Mouse (Mus musculus) adrenal gland, postnatal 25 days (tissue): Measurements from ENCODE around the gene Mfsd6l. TPM values are rescaled to one million over a fixed set of nuclear protein-coding genes. Genes with fewer than 3 reads are reported as not detected.

Experiments used
- DNase-seq: peaks from one replicate; pipeline ENCODE4 v3.0.0; 2021; ENCODE audit warnings: mixed read lengths
- total RNA-seq: library from RNA; stranded (reverse); gene quantifications from 2 replicates; pipeline ENCODE4 v1.2.3, GENCODE M21; 2021

Mfsd6l gene
- total RNA-seq, 1 experiment from 2014 or later = 0.15 TPM

DNA sequence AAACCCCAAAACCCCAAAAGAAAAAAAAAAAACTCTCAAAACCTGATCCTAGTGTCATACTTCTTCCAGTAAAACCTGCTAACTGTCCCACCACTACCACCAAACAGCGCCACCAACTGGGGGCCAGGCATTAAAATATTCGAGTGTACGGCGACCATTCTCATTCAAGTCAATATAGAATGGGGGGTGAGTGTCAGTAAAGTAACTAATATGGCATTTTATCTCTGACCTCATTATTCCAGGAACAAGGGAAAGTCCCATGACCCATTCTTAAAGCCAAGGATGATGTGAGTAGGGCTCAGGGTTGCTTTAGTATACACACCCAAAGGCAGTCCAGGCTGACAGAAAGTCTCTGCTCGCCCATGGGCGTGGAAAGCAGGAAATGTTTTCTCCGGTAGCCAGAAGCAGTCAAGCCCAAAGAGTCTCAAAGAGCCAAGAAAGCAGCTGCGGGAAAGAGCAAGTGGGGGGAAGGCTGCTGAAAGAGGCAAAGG is 2.0 kb upstream of the Mfsd6l start:
- peak; percentile 55 for DNase-seq

DNA sequence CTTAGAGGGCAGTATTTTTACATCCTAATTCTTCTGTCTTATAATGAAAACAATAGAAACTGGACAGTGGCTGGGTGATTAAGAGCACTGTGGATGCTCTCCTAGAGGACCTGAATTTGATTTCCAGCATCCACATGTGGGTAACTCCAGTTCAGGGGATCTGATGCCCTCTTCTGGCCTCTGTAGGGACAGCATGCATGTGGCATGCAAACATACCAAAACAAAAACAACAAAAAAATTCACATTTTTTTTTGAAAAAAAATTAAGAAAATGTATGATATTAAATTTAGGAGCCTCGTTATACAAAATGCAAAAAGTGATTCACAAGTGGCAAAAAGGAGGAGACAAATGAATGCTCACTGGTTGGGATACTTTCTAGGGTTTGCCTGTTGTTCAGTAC is 3.6 kb downstream of the Mfsd6l start:
- no peak for DNase-seq

- DNase-seq = no peak
These were observed 6.3 kb downstream of the Mfsd6l start for GRCm38 (mm10) chr11:68561957-68562950.

DNA sequence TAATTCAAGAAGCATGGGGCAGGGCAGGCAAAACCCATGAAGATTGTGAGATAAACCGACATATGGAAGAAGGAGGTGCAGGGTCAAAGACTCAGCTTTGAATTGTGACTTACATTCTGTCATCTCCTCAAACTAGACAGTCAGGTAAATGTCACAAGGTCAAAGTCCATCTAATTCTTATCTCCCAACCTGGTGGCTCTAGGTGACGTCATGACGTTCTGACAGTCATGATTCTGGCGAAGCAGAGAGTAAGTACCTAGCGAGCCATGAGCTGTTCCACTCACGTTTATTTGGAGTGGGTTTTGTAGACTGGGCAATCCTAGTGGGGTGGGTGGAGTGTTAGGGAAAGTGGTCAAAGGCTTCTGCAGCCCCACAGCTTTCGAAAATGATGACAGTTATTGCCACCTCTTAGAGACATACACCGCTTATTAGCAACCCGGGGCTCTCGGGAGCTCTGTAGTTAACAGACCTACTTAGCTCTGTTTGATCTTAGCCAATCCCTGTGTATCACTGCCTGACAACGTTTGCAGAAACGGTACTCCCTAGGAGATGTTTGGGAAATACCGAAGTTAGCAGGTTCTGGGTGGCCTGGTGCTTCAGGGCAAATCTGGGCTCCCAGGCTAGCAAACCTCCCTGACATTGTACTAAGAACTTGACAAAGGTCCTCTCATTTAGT is 8.5 kb downstream of the Mfsd6l start:
- no peak for DNase-seq

- no peak for DNase-seq
These were observed 9.0 kb downstream of the Mfsd6l start for GRCm38 (mm10) chr11:68565032-68565429.

GRCm38 (mm10) chr11:68566447-68567059 is 10.6 kb downstream of the Mfsd6l start:
- peak; percentile 69 for DNase-seq

- no peak for DNase-seq
These were observed 14.9 kb downstream of the Mfsd6l start for GRCm38 (mm10) chr11:68570861-68571260.

DNA sequence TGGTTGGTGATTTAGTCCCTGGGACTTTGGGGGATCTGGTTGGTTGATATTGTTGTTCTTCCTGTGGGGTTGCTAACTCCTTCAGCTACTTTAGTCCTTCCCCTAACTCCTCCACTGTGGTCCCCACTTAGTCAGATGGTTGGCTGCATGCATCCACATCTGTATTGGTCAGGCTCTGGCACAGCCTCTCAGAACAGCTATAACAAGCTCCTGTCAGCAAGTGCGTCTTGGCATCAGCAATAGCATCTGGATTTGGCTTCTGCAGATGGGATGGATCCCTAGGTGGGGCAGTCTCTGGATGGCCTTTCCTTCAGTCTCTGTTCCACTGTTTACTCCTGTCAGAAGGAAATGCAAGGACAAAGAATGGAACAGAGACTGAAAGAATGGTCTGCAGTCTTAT is 21.1 kb downstream of the Mfsd6l start:
- DNase-seq = no peak

DNA sequence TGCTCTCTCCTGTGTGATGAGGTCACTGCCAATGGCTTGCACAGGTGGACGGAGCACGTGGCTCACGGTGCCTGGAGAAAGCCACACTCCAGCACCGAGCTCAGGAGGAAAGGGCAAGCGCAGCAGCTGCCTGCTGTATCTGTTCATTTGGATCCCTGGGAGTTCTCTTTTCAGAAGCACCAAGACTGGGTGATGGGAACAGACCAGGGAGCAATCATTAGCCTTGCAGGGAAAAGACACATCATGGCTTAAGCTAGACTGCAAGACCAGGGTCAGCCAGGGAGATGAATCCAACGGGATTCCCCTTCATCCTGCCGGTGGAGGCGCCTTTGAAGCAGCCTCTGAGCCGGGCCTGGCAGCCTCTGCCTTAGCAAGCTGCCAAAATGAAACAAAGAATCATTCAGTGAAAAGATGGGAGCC is 23.5 kb downstream of the Mfsd6l start:
- no peak for DNase-seq

GRCm38 (mm10) chr11:68580566-68580965 is 24.6 kb downstream of the Mfsd6l start:
- no peak for DNase-seq

DNA sequence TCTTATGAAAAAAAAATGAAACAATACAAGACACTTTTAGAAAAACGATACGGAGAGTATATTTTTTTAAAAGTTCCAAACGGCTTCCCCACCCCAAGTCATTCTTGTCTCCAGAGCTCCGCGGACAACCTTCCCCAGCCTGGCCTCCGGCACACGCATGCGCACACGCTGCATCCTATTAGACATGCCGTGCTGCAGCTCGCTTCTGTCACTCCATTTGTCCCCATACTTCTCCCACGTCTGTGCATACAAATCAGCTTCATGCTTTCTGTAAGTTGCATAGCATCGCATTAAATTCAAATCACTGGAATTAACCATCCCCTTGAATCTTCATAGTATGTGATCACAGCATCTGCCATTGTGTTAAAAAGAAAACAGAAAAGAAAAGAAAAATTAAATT is 27.2 kb downstream of the Mfsd6l start:
- no peak for DNase-seq

DNA sequence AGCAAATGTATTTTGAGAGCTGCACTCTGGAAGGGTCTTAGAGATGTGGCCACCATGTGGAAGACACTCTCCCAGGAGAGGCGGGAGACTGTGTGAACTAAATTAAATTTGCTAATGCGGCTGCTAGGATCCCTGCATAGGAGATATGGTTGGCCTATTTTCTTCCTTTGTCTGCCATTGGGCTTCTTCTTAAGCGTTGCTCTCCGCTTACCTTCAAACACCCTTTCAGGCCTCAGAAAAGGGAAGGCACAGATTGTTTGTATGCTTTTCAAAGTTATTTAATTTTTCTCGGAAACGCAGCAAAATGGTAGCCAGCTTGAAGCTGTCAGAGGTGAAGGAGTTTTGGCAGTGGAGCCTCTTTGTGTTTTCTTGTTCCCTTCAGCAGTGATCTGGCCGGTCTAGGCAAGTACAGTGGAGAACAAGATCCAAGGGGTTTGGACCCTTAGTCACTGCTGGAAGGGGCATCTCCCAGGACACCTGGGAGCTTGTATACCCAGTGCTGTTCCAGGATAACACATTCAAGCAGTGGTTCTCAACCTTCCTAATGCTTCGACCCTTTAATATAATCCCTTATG is 28.0 kb downstream of the Mfsd6l start:
- no peak for DNase-seq

- DNase-seq = no peak
These were observed 29.9 kb downstream of the Mfsd6l start for GRCm38 (mm10) chr11:68585890-68586289.

GRCm38 (mm10) chr11:68586721-68587120 is 30.7 kb downstream of the Mfsd6l start, which contains the start of gene Ccdc42:
TSS of gene Ccdc42 (plus strand) at chr11:68587021.
- no peak for DNase-seq

- DNase-seq = peak; percentile 80
These were observed 33.2 kb downstream of the Mfsd6l start for GRCm38 (mm10) chr11:68589055-68589809.

DNA sequence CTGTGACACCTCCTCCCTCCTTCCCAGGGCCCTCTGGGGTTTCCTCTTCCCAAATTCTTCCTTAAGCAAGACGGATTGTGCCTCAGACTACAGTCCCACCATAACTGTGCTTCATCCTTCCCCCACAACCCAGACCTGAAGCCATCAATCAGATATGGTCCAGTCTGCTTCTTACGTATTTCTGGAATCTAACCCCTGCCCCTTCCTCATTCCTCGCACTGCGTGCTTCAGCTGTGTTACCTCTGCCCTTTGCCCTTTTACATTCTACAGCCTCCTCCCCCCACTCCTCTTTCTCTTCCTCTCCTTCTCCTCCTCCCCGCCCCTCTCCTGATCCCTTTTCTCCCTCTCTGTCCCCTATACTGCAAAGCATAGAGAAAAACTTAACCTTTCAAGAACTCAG is 35.7 kb downstream of the Mfsd6l start:
- no peak for DNase-seq

GRCm38 (mm10) chr11:68593247-68593646 is 37.3 kb downstream of the Mfsd6l start:
- DNase-seq = no peak

DNA sequence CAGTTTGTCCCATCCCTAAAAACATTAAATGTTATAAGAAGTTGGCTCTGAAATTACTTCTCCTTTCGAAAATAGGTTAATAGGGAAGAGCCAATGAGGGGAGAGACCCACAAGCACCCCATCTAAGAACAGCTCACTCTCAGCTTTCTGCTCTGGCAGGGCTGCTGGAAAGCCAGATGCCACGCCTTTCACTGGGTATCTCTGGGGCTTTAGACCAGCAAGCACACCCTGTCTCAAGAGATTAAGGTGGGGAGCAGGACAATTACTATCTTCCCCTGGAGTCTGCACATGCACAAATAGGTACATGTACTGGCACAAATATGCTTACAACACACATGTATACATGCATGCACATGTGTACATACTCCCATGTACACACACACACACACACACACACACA is 41.9 kb downstream of the Mfsd6l start:
- no peak for DNase-seq

DNA sequence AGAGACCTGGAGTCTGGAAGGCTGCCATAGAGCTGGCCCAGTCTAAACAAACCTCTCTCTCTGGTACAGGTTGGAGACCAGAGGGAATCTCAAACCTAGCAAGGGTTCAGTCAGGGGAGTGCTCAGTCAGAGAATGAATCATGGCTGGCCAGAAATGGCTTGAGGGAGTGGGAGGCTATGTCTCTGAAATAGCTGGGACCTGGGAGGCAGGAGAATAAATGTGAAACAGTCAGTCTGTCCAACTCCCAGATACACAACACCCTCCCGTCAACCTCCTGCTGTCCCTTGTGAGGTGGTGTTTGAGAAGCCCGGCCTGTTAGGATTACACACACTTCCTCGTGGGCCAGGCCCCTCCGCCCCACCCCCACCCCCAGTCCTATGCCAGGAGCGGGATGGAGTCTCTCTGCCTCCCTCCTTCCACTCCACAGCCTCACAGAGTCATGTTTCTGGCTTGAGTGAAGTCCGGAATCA is 44.6 kb downstream of the Mfsd6l start:
- DNase-seq = no peak

GRCm38 (mm10) chr11:68601486-68601991 is 45.6 kb downstream of the Mfsd6l start:
- no peak for DNase-seq
